Mouse (Mus musculus): Measurements from ENCODE around the gene Chmp1a.

DNA sequence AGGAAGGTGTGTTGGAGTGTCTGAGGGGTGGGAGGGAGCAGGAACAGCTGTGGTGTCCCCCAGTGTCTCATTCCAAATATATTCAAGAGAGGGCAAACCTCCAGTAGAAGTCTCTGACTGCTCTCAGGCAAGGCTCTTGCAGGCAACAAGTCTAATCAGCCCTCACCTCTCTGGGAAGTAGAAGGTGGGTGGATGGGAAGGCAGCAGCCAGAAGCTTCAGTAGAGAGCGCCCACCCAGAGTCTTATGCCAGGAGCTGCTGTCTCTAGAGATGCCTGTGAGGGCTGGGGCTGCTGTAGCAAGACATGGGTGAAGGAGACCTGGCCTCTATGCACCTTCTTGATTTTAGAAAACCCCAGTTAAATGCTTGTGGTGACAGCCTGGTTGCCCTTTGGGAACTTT lies 15.9 kb upstream of the Chmp1a start:
- TF ChIP-seq CTCF (IDR thresholded peaks at IDR 0.05) (no peak), POLR2A (IDR thresholded peaks at IDR 0.05; ENCODE audit: insufficient read depth, low read depth, low read length) (no peak)
